Mouse (Mus musculus) urinary bladder, postnatal 10 days (tissue): ENCODE data around the gene Abhd17b.
"Not testable (repeated sequence)": the region's sequence is repeated elsewhere in the genome, so short reads cannot be mapped to it uniquely, and the experiment has no call there.

ENCODE experiments used
- DNase-seq: peaks from one replicate; pipeline ENCODE4 v3.0.0; 2022; ENCODE audit warnings: low spot score

Abhd17b gene

GRCm38 (mm10) chr19:21653172-21653981, at the start of gene Abhd17b:
Gene Abhd17b (plus strand): TSS chr19:21653185.
- peak; percentile 17 for DNase-seq

GRCm38 (mm10) chr19:21603836-21604235, 49.1 kb upstream of the Abhd17b start:
- DNase-seq, result no peak

- DNase-seq, result no peak
Observed at GRCm38 (mm10) chr19:21605294-21605693, 47.7 kb upstream of the Abhd17b start.

- DNase-seq, result no peak
Observed at GRCm38 (mm10) chr19:21610240-21610639, 42.7 kb upstream of the Abhd17b start.

GRCm38 (mm10) chr19:21611297-21611696, 41.7 kb upstream of the Abhd17b start:
- DNase-seq, result no peak

GRCm38 (mm10) chr19:21611725-21612575, 41.0 kb upstream of the Abhd17b start:
- no peak for DNase-seq

- no peak for DNase-seq
Observed at GRCm38 (mm10) chr19:21615801-21616200, 37.2 kb upstream of the Abhd17b start.

- no peak for DNase-seq
Observed at GRCm38 (mm10) chr19:21623410-21624147, 29.4 kb upstream of the Abhd17b start.

- DNase-seq, result no peak
Observed at GRCm38 (mm10) chr19:21624148-21624535, 28.8 kb upstream of the Abhd17b start.

- no peak for DNase-seq
Observed at GRCm38 (mm10) chr19:21626271-21626988, 26.6 kb upstream of the Abhd17b start.

GRCm38 (mm10) chr19:21628440-21628839, 24.5 kb upstream of the Abhd17b start:
- not testable (repeated sequence) for DNase-seq

GRCm38 (mm10) chr19:21629030-21629429, 24.0 kb upstream of the Abhd17b start:
- DNase-seq, result no peak

GRCm38 (mm10) chr19:21629501-21629900, 23.5 kb upstream of the Abhd17b start:
- no peak for DNase-seq

GRCm38 (mm10) chr19:21630656-21631331, 22.2 kb upstream of the Abhd17b start:
- DNase-seq, result no peak

- no peak for DNase-seq
Observed at GRCm38 (mm10) chr19:21635406-21635805, 17.6 kb upstream of the Abhd17b start.

GRCm38 (mm10) chr19:21636907-21637306, 16.1 kb upstream of the Abhd17b start:
- no peak for DNase-seq

GRCm38 (mm10) chr19:21637672-21638071, 15.3 kb upstream of the Abhd17b start:
- no peak for DNase-seq

- DNase-seq, result no peak
Observed at GRCm38 (mm10) chr19:21643935-21644334, 9.1 kb upstream of the Abhd17b start.

- no peak for DNase-seq
Observed at GRCm38 (mm10) chr19:21645301-21645700, 7.7 kb upstream of the Abhd17b start.

- DNase-seq, result no peak
Observed at GRCm38 (mm10) chr19:21646142-21646541, 6.8 kb upstream of the Abhd17b start.

GRCm38 (mm10) chr19:21651664-21652063, 1.3 kb upstream of the Abhd17b start:
- no peak for DNase-seq
